Mouse (Mus musculus): Measurements from ENCODE around the gene Blnk. TPM values are rescaled to one million over a fixed set of nuclear protein-coding genes. Genes with fewer than 3 reads are reported as not detected.

The Blnk gene
- polyA plus RNA-seq (2016; fragmentation: Nextera tagmentation; extraction: Ambion mirVana) = 0.35 and 0.62 TPM in 2 replicates

DNA sequence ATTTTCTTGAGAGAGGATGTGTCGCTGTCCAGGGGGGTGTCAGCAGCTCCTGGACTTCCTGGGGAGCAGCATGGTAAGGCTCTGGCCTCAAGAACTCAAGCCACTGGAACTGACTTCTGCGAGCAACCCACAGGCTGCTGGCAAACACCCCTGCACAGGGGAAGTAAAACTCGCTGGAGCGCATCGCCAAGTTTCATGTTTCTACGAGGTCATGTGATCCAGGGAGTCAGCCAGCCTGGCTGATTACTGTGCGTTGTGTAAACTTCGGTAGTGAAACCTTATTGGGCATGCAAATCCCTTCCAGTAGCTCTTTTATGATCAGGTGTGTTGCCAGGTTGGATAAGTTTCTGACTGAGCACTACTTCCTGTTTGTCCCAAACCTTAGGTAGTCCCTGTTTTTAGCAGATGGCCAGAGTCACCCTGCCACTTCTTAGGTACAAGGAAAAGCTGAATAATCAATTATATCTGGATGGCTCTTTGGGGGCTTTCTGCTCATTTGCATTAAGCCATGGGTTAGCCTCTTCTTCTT lies at the start of gene Blnk:
TSS of gene Blnk (minus strand) at position 479 of the 529 bp plus-strand sequence.
- no peak within 1 kb of the TSS for H3K4me3 ChIP-seq
- no peaks in the 10 kb centered on the region for H3K36me3 ChIP-seq
- no peak within 1 kb of the TSS for H3K4me2 ChIP-seq (replicated peaks)
- no peaks in the 10 kb centered on the region for H3K27me3 ChIP-seq
- H3K9me3 ChIP-seq (replicated peaks) = no peaks in the 10 kb centered on the region
- no peaks in the 10 kb centered on the region for H3K4me1 ChIP-seq
- no peak within 1 kb of the TSS for H3K9ac ChIP-seq
- H3K27ac ChIP-seq = no peak within 1 kb of the TSS
- no peak for ATAC-seq (ENCODE audit: low FRiP score)
- 66% methylated on average over 8 of the region's 8 CpGs for WGBS

DNA sequence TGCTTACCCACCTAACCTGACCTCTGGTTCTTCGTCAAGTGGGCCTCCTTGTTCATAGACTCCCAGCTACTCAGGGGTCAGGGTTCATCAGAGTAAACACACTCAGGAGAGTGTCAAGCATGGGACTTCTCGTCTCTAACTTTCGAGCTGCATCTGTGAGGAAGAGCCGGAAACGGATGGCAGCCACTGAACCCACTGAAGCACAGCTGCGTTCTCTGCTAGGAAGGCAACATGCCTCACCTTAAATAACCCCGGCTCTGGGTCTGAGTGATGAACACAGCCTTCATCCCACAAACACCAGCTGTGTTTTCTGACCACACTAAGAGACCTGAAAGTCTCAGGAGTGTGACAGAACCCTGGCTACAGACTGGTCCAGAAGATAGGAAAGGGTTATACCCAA lies 44.8 kb upstream of the Blnk start:
- no peak overlapping the region for H3K9ac ChIP-seq
- H3K27me3 ChIP-seq = no peaks in the 10 kb centered on the region
- 85% methylated on average over 7 of the region's 7 CpGs for WGBS
- ATAC-seq (ENCODE audit: low FRiP score) = no peak
- H3K4me2 ChIP-seq (replicated peaks) = no peak overlapping the region
- no peaks in the 10 kb centered on the region for H3K4me1 ChIP-seq
- H3K36me3 ChIP-seq = no peaks in the 10 kb centered on the region
- H3K27ac ChIP-seq = no peak overlapping the region
- H3K9me3 ChIP-seq (replicated peaks) = no peaks in the 10 kb centered on the region
- no peak overlapping the region for H3K4me3 ChIP-seq

DNA sequence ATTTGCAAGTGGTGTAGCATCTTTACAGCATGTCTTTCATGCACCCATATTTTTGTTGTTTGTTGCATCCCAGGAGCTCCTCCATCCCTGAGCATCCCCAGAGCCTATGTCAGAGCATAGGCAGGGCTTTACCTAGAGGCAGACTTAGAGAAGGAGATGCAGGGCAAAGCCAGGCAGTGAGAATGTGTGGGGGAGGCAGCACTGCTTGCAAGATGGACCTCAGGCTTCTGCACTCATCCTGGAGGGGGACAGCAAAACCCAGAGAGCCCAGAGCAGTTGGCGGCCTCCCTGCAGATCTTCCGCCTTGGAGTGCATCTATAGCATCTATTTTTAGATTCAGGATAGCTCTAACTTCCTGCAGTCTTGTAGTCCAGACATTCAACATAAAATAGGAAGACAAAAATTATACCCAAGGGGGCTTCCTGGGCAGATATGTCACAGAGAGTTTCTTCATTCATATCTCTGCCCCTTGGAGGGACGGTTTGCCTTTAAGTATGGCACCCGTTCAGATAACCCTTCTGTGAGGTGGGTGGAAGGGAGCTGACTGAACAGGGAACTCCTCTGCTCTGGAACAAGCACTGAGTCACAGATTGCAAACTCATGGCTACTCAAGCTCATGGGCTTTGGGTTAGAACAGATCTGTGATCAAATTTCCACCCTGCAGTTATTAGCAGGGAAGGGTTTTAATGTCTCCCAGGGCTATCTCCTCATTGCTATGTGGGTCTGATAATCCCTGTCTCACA lies 41.6 kb upstream of the Blnk start:
- no peaks in the 10 kb centered on the region for H3K36me3 ChIP-seq
- no peak overlapping the region for H3K9ac ChIP-seq
- no peak overlapping the region for H3K4me3 ChIP-seq
- no peaks in the 10 kb centered on the region for H3K4me1 ChIP-seq
- 80% methylated on average over 4 of the region's 4 CpGs for WGBS
- ATAC-seq (ENCODE audit: low FRiP score) = no peak
- no peak overlapping the region for H3K27ac ChIP-seq
- H3K9me3 ChIP-seq (replicated peaks) = no peaks in the 10 kb centered on the region
- no peak overlapping the region for H3K4me2 ChIP-seq (replicated peaks)
- no peaks in the 10 kb centered on the region for H3K27me3 ChIP-seq

DNA sequence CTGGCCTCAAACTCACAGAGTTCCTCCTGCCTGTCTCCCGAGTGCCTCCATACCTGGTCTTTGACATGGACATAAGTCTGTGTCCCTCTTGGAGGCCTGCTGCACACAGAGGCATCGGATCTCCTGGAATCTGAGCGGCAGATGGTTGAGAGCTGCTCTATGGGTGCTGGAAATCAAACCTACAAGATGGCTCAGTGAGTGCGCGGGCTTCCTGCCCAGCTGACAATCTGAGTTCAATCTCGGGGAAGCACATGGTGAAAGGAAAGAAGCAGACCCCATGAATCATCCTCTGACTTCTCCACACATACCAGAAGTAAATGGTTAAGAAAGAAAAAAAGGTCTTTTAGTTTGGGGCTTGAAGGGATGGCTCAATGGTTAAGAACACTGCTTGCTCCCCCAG lies 37.5 kb upstream of the Blnk start:
- H3K4me3 ChIP-seq = no peak overlapping the region
- H3K4me1 ChIP-seq = no peaks in the 10 kb centered on the region
- WGBS = 89% methylated on average over 6 of the region's 6 CpGs
- no peak overlapping the region for H3K4me2 ChIP-seq (replicated peaks)
- H3K27me3 ChIP-seq = no peaks in the 10 kb centered on the region
- no peaks in the 10 kb centered on the region for H3K9me3 ChIP-seq (replicated peaks)
- H3K36me3 ChIP-seq = no peaks in the 10 kb centered on the region
- no peak overlapping the region for H3K27ac ChIP-seq
- no peak for ATAC-seq (ENCODE audit: low FRiP score)
- no peak overlapping the region for H3K9ac ChIP-seq

DNA sequence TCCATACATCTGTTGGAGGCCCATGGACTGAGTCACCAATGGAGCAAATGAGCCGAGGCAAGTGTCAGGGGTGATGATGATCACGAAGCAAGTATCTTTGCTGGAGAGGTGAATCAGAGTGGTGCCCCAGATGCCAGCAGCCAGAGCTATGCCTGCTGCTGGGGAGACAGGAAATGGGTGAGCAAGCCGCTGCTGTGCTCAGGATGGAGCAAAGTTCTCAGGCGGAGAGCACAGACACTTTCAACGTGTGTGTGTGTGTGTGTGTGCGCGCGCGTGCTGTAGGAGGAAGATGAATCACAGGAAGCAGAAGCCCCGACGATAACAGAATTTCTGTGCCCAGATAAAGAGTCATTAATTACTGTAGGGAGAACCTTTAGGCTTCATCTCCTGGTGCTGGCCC lies 36.7 kb upstream of the Blnk start:
- no peak for ATAC-seq (ENCODE audit: low FRiP score)
- WGBS = 85% methylated on average over 11 of the region's 11 CpGs
- H3K4me2 ChIP-seq (replicated peaks) = no peak overlapping the region
- H3K36me3 ChIP-seq = no peaks in the 10 kb centered on the region
- H3K27ac ChIP-seq = no peak overlapping the region
- no peak overlapping the region for H3K4me3 ChIP-seq
- H3K27me3 ChIP-seq = no peaks in the 10 kb centered on the region
- H3K9ac ChIP-seq = no peak overlapping the region
- H3K9me3 ChIP-seq (replicated peaks) = no peaks in the 10 kb centered on the region
- no peaks in the 10 kb centered on the region for H3K4me1 ChIP-seq

DNA sequence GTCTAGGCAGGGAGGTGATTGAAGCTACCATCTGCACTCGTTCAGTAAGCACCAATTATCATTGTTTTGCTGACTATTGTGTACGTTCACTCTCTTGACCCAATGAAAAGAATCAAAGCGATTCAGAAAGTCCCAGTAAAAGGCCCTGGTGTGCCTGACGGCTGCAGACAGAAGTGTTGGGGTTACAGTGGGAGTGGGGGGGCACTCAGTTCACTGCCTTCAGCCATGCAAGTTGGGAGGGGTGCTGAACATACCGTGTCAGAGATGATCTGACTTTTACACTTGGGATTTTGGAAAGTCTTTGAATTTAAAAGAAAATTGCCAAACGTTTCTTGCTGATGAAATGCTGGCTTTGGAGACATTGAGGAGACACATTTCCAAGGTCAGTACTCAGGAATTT lies 35.8 kb upstream of the Blnk start:
- no peak overlapping the region for H3K9ac ChIP-seq
- WGBS = 42% methylated on average over 6 of the region's 6 CpGs
- H3K4me1 ChIP-seq = no peaks in the 10 kb centered on the region
- no peak for ATAC-seq (ENCODE audit: low FRiP score)
- H3K27ac ChIP-seq = no peak overlapping the region
- H3K27me3 ChIP-seq = no peaks in the 10 kb centered on the region
- H3K4me2 ChIP-seq (replicated peaks) = no peak overlapping the region
- no peaks in the 10 kb centered on the region for H3K36me3 ChIP-seq
- no peaks in the 10 kb centered on the region for H3K9me3 ChIP-seq (replicated peaks)
- H3K4me3 ChIP-seq = no peak overlapping the region

DNA sequence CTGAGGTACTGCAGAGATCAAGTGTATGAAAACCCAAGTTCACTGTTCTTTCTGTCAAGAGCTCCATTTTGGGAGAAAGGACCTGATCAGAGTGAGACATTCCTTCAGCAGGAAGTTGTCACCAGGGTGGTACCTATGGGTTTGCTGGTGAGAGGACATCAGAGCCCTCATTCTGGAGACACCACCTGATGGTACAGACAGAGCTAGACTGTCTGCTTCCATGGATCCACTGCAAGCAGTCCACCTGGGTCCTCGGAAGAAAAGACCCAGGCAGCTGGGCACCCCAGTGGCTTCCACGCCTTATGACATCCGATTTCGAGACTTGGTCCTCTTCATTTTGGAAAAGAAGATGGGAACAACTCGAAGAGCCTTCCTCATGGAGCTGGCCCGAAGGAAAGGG lies 34.9 kb upstream of the Blnk start, which contains the start of gene Dntt:
TSS of gene Dntt (plus strand) at position 57 of the 400 bp plus-strand sequence.
- Histone ChIP-seq H3K36me3 (no peaks in the 10 kb centered on the region), H3K4me3 (no peak within 1 kb of the TSS), H3K4me1 (no peaks in the 10 kb centered on the region), H3K9ac (no peak within 1 kb of the TSS), H3K4me2 (replicated peaks) (no peak within 1 kb of the TSS), H3K27ac (no peak within 1 kb of the TSS), H3K27me3 (no peaks in the 10 kb centered on the region), H3K9me3 (replicated peaks) (no peaks in the 10 kb centered on the region)
- WGBS = 87% methylated on average over 6 of the region's 6 CpGs
- ATAC-seq (ENCODE audit: low FRiP score) = no peak

DNA sequence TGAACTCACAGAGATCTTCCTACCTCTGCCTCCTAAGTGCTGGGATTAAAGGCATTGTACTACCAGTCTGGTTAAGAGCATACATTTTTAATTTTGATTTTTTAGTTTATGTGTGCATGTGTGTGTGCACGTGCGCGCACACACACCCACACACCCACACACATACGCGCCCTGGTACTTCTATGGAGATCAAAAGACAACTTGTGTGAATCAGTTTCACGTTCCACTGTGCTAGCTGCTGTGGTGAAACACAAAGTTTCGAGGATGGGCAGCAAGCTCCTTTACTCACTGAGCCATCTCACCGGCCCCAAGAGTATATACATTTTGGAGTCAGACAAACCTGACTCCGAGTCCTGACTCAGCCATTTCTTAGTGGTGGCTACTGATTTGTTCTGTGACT lies 33.3 kb upstream of the Blnk start:
- no peaks in the 10 kb centered on the region for H3K4me1 ChIP-seq
- H3K9me3 ChIP-seq (replicated peaks) = no peaks in the 10 kb centered on the region
- H3K27ac ChIP-seq = no peak overlapping the region
- H3K27me3 ChIP-seq = no peaks in the 10 kb centered on the region
- 95% methylated on average over 9 of the region's 9 CpGs for WGBS
- no peaks in the 10 kb centered on the region for H3K36me3 ChIP-seq
- ATAC-seq (ENCODE audit: low FRiP score) = no peak
- no peak overlapping the region for H3K4me2 ChIP-seq (replicated peaks)
- H3K9ac ChIP-seq = no peak overlapping the region
- H3K4me3 ChIP-seq = no peak overlapping the region

DNA sequence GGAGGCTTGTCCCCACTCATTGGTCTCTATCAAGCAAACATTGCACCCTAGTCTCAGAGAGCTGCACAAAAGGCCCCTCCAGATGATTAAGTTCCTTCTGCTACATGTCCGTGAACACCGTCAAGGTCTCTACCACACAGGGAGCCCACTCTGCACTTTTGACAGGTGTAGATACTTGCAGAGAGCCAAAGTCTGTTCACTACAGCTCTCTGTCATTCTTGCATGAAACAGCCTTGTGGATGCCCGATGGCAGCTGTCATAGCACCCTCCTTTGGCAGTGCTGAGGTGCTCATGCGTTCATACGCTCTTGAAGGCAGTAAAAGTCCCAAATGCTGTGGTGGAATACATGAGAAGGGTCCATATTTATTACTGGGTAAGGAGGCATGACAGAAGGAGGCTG lies 32.7 kb upstream of the Blnk start:
- H3K9ac ChIP-seq = no peak overlapping the region
- WGBS = 89% methylated on average over 5 of the region's 5 CpGs
- no peak overlapping the region for H3K4me2 ChIP-seq (replicated peaks)
- H3K27me3 ChIP-seq = no peaks in the 10 kb centered on the region
- ATAC-seq (ENCODE audit: low FRiP score) = no peak
- H3K4me3 ChIP-seq = no peak overlapping the region
- H3K9me3 ChIP-seq (replicated peaks) = no peaks in the 10 kb centered on the region
- H3K4me1 ChIP-seq = no peaks in the 10 kb centered on the region
- H3K27ac ChIP-seq = no peak overlapping the region
- H3K36me3 ChIP-seq = no peaks in the 10 kb centered on the region

DNA sequence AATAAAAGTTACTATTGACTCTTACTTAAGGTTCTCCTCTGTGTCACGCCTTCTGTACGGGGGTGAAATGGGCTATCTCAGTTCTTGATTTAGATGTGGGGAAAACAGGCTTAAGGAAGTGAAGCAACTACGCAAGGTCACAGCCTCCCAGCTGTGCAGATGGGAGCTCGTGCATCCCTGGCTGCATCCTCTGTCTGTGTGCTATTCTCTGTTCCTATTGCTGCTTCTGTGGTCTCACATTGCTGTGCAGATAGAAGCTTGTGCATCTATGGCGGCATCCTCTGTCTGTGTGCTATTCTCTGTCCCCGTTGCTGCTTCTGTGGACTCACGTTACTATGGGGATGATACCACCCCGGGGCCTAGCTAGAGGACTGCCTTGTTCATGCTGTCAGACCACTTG lies 32.2 kb upstream of the Blnk start:
- WGBS = 83% methylated on average over 8 of the region's 8 CpGs
- H3K27ac ChIP-seq = no peak overlapping the region
- H3K9me3 ChIP-seq (replicated peaks) = no peaks in the 10 kb centered on the region
- no peaks in the 10 kb centered on the region for H3K27me3 ChIP-seq
- no peaks in the 10 kb centered on the region for H3K4me1 ChIP-seq
- no peak overlapping the region for H3K4me3 ChIP-seq
- no peaks in the 10 kb centered on the region for H3K36me3 ChIP-seq
- no peak overlapping the region for H3K4me2 ChIP-seq (replicated peaks)
- ATAC-seq (ENCODE audit: low FRiP score) = no peak
- H3K9ac ChIP-seq = no peak overlapping the region

DNA sequence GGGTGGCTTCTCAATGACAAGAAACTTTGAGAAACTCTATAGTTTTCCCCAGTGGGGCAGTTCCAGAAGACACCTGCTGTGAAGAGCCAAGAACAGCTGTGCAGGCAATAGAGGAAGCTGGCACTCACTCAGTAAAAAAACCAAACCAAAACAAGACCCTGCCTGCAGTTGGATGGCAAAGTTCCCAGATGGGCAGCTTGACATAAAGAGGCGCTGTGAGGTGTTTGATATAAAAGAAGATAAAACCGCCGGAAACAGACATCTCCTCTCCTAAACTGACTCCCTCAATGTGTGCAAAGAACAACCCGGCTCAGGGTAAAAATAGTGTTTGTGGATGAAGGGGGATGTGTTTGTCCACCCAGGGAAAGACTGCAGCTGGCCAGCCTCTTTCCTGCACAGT lies 27.9 kb upstream of the Blnk start:
- H3K4me2 ChIP-seq (replicated peaks) = no peak overlapping the region
- H3K36me3 ChIP-seq = no peaks in the 10 kb centered on the region
- ATAC-seq (ENCODE audit: low FRiP score) = no peak
- H3K4me3 ChIP-seq = no peak overlapping the region
- H3K9ac ChIP-seq = no peak overlapping the region
- no peaks in the 10 kb centered on the region for H3K9me3 ChIP-seq (replicated peaks)
- H3K27ac ChIP-seq = no peak overlapping the region
- WGBS = 86% methylated on average over 4 of the region's 4 CpGs
- H3K4me1 ChIP-seq = no peaks in the 10 kb centered on the region
- H3K27me3 ChIP-seq = no peaks in the 10 kb centered on the region

DNA sequence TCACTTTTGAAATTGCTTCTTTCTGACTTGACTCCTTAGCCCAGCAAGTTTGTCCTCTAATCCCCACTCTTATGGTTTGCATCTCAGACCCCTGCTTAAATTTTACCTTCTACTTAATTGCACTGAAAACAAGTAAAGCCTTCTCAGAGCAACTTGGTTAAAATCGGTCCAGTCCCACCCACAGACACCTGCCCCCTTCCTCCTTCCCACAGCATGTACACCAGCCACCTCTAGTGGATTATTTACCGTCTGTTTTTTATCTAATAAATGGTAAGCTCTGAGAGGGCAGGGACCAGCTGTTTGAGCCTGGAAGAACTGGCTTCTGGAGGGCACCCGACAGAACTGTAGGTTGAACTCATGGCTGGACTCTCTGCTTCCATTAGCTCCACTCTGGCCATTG lies 26.2 kb upstream of the Blnk start:
- Histone ChIP-seq H3K4me1 (peaks cover 3% of the 10 kb centered on the region; the same call in 1 of the 2 replicates), H3K9ac (no peak overlapping the region), H3K27ac (no peak overlapping the region), H3K9me3 (replicated peaks) (no peaks in the 10 kb centered on the region), H3K4me3 (no peak overlapping the region), H3K27me3 (no peaks in the 10 kb centered on the region), H3K4me2 (replicated peaks) (no peak overlapping the region), H3K36me3 (no peaks in the 10 kb centered on the region)
- ATAC-seq (ENCODE audit: low FRiP score) = no peak
- WGBS = 77% methylated on average over 3 of the region's 3 CpGs

DNA sequence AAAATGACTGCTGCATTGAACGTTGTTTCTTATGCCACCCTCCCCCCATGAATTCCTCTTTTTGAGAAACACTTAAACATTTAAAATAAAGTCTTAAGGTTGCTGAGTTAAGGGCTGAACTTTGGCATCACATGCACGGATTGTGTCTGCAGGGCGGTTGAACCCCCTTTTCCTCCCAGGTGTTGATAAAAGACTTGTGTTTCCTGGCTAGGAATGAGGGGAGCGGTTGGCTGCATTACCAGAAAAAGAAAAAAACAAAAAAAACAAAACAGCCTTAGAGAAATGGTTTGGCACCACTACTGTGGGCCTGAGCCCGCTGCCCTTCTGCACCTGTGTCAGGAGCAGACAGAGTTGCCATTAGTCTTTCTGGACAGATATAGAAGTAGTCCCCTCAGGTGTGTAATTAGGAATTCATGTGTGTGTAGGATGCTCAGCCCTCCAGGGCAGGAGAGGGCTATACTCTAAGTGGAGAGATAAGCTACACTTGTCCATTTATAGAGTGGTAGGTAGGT lies 24.9 kb upstream of the Blnk start:
- Histone ChIP-seq H3K36me3 (no peaks in the 10 kb centered on the region), H3K4me2 (replicated peaks) (no peak overlapping the region), H3K27me3 (no peaks in the 10 kb centered on the region), H3K4me3 (no peak overlapping the region), H3K4me1 (peaks cover 3% of the 10 kb centered on the region; the same call in 1 of the 2 replicates), H3K27ac (no peak overlapping the region), H3K9ac (no peak overlapping the region), H3K9me3 (replicated peaks) (no peaks in the 10 kb centered on the region)
- ATAC-seq (ENCODE audit: low FRiP score) = no peak
- WGBS = 87% methylated on average over 5 of the region's 5 CpGs
